Mouse (Mus musculus): Measurements from ENCODE around the gene Gm10715. TPM values are rescaled to one million over a fixed set of nuclear protein-coding genes. Genes with fewer than 3 reads are reported as not detected.

The Gm10715 gene
- not detected for total RNA-seq (2023)

GRCm38 (mm10) chr9:3036577-3036976 lies at the start of gene Gm10715:
TSS of gene Gm10715 (plus strand) at chr9:3036877.

GRCm38 (mm10) chr9:3000445-3000972 lies 36.2 kb upstream of the Gm10715 start, which contains the start of gene Gm10722:
TSS of gene Gm10722 (plus strand) at chr9:3000922.

GRCm38 (mm10) chr9:3002794-3003396 lies 33.8 kb upstream of the Gm10715 start, which contains the start of gene Gm11168:
TSS of gene Gm11168 (plus strand) at chr9:3003346.

GRCm38 (mm10) chr9:3012733-3013279 lies 23.9 kb upstream of the Gm10715 start, which contains the start of gene Gm10721:
TSS of gene Gm10721 (plus strand) at chr9:3013140.

GRCm38 (mm10) chr9:3015354-3015753 lies 21.3 kb upstream of the Gm10715 start, which contains the start of gene Gm10720:
TSS of gene Gm10720 (plus strand) at chr9:3015654.

GRCm38 (mm10) chr9:3017108-3017507 lies 19.6 kb upstream of the Gm10715 start, which contains the start of gene Gm10719:
TSS of gene Gm10719 (plus strand) at chr9:3017408.

GRCm38 (mm10) chr9:3023312-3023984 lies 13.2 kb upstream of the Gm10715 start, which contains the start of gene Gm10718:
TSS of gene Gm10718 (plus strand) at chr9:3023547.

GRCm38 (mm10) chr9:3024912-3025467 lies 11.7 kb upstream of the Gm10715 start, which contains the start of gene Gm10717:
TSS of gene Gm10717 (plus strand) at chr9:3025417.

GRCm38 (mm10) chr9:3034299-3034698 lies 2.4 kb upstream of the Gm10715 start, which contains the start of gene Gm17535:
TSS of gene Gm17535 (plus strand) at chr9:3034599.

Other genes with a start within 250 kb of the Gm10715 start
- not detected for gene Gm10722, start 36.0 kb upstream of the Gm10715 start, total RNA-seq (2023)
- gene Gm11168, start 33.5 kb upstream of the Gm10715 start, total RNA-seq (2023) = under 1 TPM in 1 of 2 experiments, not detected in 1; 0.96 TPM
- 1 to 10 TPM; 1.4 to 1.9 TPM for gene Gm10721, start 23.7 kb upstream of the Gm10715 start, total RNA-seq (2023)
- not detected for gene Gm10720, start 21.2 kb upstream of the Gm10715 start, total RNA-seq (2023)
- 1 to 10 TPM in 1 of 2 experiments, not detected in 1; 4.6 TPM for gene Gm10719, start 19.5 kb upstream of the Gm10715 start, total RNA-seq (2023)
- gene Gm10718, start 13.3 kb upstream of the Gm10715 start, total RNA-seq (2023) = 1 to 10 TPM; 3.4 to 5.8 TPM
- gene Gm10717, start 11.5 kb upstream of the Gm10715 start, total RNA-seq (2023) = 1 to 10 TPM in 1 of 2 experiments, not detected in 1; 2.8 TPM
- gene Gm17535, start 2.3 kb upstream of the Gm10715 start, total RNA-seq (2023) = not detected